Mouse (Mus musculus) MEL (cell line): Measurements from ENCODE around the gene Abhd15. TPM values are rescaled to one million over a fixed set of nuclear protein-coding genes. Genes with fewer than 3 reads are reported as not detected.

Experiments used
- DNase-seq: peaks from one replicate; pipeline ENCODE4 v3.0.0; 2011; ENCODE audit warnings: low read depth, low spot score
- H3K27ac ChIP-seq: 2 replicates; pipeline ENCODE4 v1.5.1; 2012; ENCODE audit warnings: low read depth, mild to moderate bottlenecking, control low read depth, low read length, moderate library complexity; ENCODE audit not compliant: control insufficient read depth
- H3K27me3 ChIP-seq, 2 experiments: fragments of 150-350 bp in 1 of 2; sonication (generic) in 1 of 2; 2 replicates each; pipeline ENCODE4 v1.6.1; 2012; ENCODE audit warnings: low read length in 2 of 2, mild to moderate bottlenecking in 2 of 2, improper control_type of control experiment in 1 of 2, moderate library complexity in 1 of 2; ENCODE audit not compliant: insufficient read depth in 2 of 2, control insufficient read depth in 1 of 2
- H3K36me3 ChIP-seq, 2 experiments: 2 replicates each; pipeline ENCODE4 v1.6.1; 2012 to 2014; ENCODE audit warnings: low read length in 2 of 2, improper control_type of control experiment in 1 of 2, inconsistent platforms in 1 of 2, mild to moderate bottlenecking in 1 of 2; ENCODE audit not compliant: insufficient read depth in 2 of 2, control insufficient read depth in 1 of 2
- H3K4me1 ChIP-seq, 2 experiments: fragments of 150-350 bp in 1 of 2; sonication (generic) in 1 of 2; 2 replicates each; pipeline ENCODE4 v1.6.1; 2012; ENCODE audit warnings: low read length in 2 of 2, improper control_type of control experiment in 1 of 2, mild to moderate bottlenecking in 1 of 2; ENCODE audit not compliant: insufficient read depth in 2 of 2, control insufficient read depth in 1 of 2
- H3K4me3 ChIP-seq, 2 experiments: fragments of 150-350 bp in 1 of 2; sonication (generic) in 1 of 2; 2 replicates each; pipeline ENCODE4 v1.5.1; 2012; ENCODE audit warnings: low read depth in 2 of 2, low read length in 2 of 2, mild to moderate bottlenecking in 2 of 2, moderate library complexity in 2 of 2, control low read depth in 1 of 2, improper control_type of control experiment in 1 of 2; ENCODE audit not compliant: control insufficient read depth in 1 of 2, insufficient read depth in 1 of 2
- H3K79me2 ChIP-seq: 2 replicates; pipeline ENCODE4 v1.6.1; 2012; ENCODE audit warnings: mild to moderate bottlenecking, low read length, moderate library complexity; ENCODE audit not compliant: control insufficient read depth, poor library complexity, insufficient read depth
- H3K9ac ChIP-seq: 2 replicates; pipeline ENCODE4 v1.6.1; 2012; ENCODE audit warnings: low read depth, mild to moderate bottlenecking, control low read depth, low read length, moderate library complexity; ENCODE audit not compliant: control insufficient read depth, poor library complexity, severe bottlenecking
- H3K9me3 ChIP-seq: fragments of 150-350 bp; sonication (generic); replicated peaks from 2 replicates; pipeline ENCODE4 v1.6.1; 2012; ENCODE audit warnings: mild to moderate bottlenecking, low read length, improper control_type of control experiment, moderate library complexity; ENCODE audit not compliant: insufficient read depth
- CHD1 ChIP-seq: IDR thresholded peaks from 2 replicates; pipeline ENCODE4 v1.6.1; 2012; ENCODE audit warnings: low read depth, mild to moderate bottlenecking, inconsistent platforms, low read length, improper control_type of control experiment
- CTCF ChIP-seq, 3 experiments: IDR thresholded peaks in 2 of 3; conservative IDR thresholded peaks in 1 of 3; 2 replicates each; pipeline ENCODE4 v1.5.1; 2011 to 2012; ENCODE audit warnings: low read length in 3 of 3, low read depth in 2 of 3, mild to moderate bottlenecking in 2 of 3, improper control_type of control experiment in 1 of 3, inconsistent platforms in 1 of 3, mixed read lengths in 1 of 3, moderate library complexity in 1 of 3; ENCODE audit not compliant: control insufficient read depth in 1 of 3, insufficient read depth in 1 of 3, poor library complexity in 1 of 3, severe bottlenecking in 1 of 3
- E2F4 ChIP-seq: IDR thresholded peaks from 2 replicates; pipeline ENCODE4 v1.6.1; 2011; ENCODE audit warnings: low read depth, low read length, improper control_type of control experiment, borderline replicate concordance
- ELF1 ChIP-seq: IDR thresholded peaks from 2 replicates; pipeline ENCODE4 v1.6.1; 2014; ENCODE audit warnings: low read depth, mild to moderate bottlenecking, inconsistent platforms, low read length, improper control_type of control experiment, moderate library complexity
- EP300 ChIP-seq, 2 experiments: IDR thresholded peaks; 2 replicates each; pipeline ENCODE4 v1.6.1; 2011; ENCODE audit warnings: improper control_type of control experiment in 2 of 2, low read length in 2 of 2, low read depth in 1 of 2, mild to moderate bottlenecking in 1 of 2
- ETS1 ChIP-seq: IDR thresholded peaks from 2 replicates; pipeline ENCODE4 v1.6.1; 2012; ENCODE audit warnings: low read depth, mild to moderate bottlenecking, inconsistent platforms, low read length, improper control_type of control experiment, moderate library complexity
- GATA1 ChIP-seq: IDR thresholded peaks from 2 replicates; pipeline ENCODE4 v1.6.1; 2011; ENCODE audit warnings: low read depth, low read length, improper control_type of control experiment
- HCFC1 ChIP-seq: IDR thresholded peaks from 2 replicates; pipeline ENCODE4 v1.6.1; 2012; ENCODE audit warnings: low read depth, mild to moderate bottlenecking, inconsistent platforms, low read length, improper control_type of control experiment, moderate library complexity
- MAX ChIP-seq: IDR thresholded peaks from 2 replicates; pipeline ENCODE4 v1.6.1; 2011; ENCODE audit warnings: low read length, improper control_type of control experiment
- MAZ ChIP-seq: IDR thresholded peaks from 2 replicates; pipeline ENCODE4 v1.6.1; 2012; ENCODE audit warnings: low read depth, mild to moderate bottlenecking, inconsistent platforms, low read length, improper control_type of control experiment
- MEF2A ChIP-seq: IDR thresholded peaks from 2 replicates; pipeline ENCODE4 v1.6.1; 2014; ENCODE audit warnings: low read depth, mild to moderate bottlenecking, inconsistent platforms, low read length, improper control_type of control experiment; ENCODE audit not compliant: poor library complexity, insufficient replicate concordance, severe bottlenecking; ENCODE audit errors: extremely low read depth
- MYB ChIP-seq: IDR thresholded peaks from 2 replicates; pipeline ENCODE4 v1.6.1; 2011; ENCODE audit warnings: mild to moderate bottlenecking, low read depth, low read length, improper control_type of control experiment
- NELFE ChIP-seq: IDR thresholded peaks from 2 replicates; pipeline ENCODE4 v1.6.1; 2011; ENCODE audit warnings: low read depth, low read length, improper control_type of control experiment
- NRF1 ChIP-seq: IDR thresholded peaks from 2 replicates; pipeline ENCODE4 v1.6.1; 2014; ENCODE audit warnings: low read depth, mild to moderate bottlenecking, inconsistent platforms, low read length, improper control_type of control experiment, moderate library complexity; ENCODE audit not compliant: poor library complexity, insufficient read depth, severe bottlenecking
- POLR2AphosphoS2 ChIP-seq: IDR thresholded peaks from 2 replicates; pipeline ENCODE4 v1.6.1; 2011; ENCODE audit warnings: low read length, improper control_type of control experiment
- RAD21 ChIP-seq: IDR thresholded peaks from 2 replicates; pipeline ENCODE4 v1.6.1; 2011; ENCODE audit warnings: mild to moderate bottlenecking, low read depth, low read length, improper control_type of control experiment
- SMC3 ChIP-seq: IDR thresholded peaks from 2 replicates; pipeline ENCODE4 v1.6.1; 2011; ENCODE audit warnings: low read depth, low read length, improper control_type of control experiment
- TAL1 ChIP-seq: IDR thresholded peaks from 2 replicates; pipeline ENCODE4 v1.6.1; 2012; ENCODE audit warnings: mild to moderate bottlenecking, inconsistent platforms, low read length, moderate library complexity, mixed read lengths
- ZC3H11A ChIP-seq: IDR thresholded peaks from 2 replicates; pipeline ENCODE4 v1.6.1; 2012; ENCODE audit warnings: low read depth, mild to moderate bottlenecking, inconsistent platforms, low read length, improper control_type of control experiment
- polyA plus RNA-seq, 2 experiments: library from polyadenylated mRNA; stranded (reverse) in 1 of 2; unstranded in 1 of 2; fragments of >175 nt in 1 of 2; fragments of >200 nt in 1 of 2; gene quantifications; 2 replicates each; pipeline versions ENCODE4 v1.2.1 to v1.2.4; 2012; ENCODE audit warnings: low replicate concordance in 2 of 2, low read depth in 1 of 2; ENCODE audit not compliant: insufficient read length in 2 of 2, insufficient read depth in 1 of 2, missing spikeins in 1 of 2
- total RNA-seq: library from RNA; depleted of rRNA; stranded (reverse); fragments of 300-350 nt; gene quantifications from 2 replicates; pipeline ENCODE4 v1.2.3, GENCODE M21; 2012

Abhd15 gene
- total and polyA plus RNA-seq, 3 experiments: 1.7 to 1.9 TPM; not detected in 1

- Histone ChIP-seq H3K4me1 (peaks cover 0 to 9% of the 10 kb centered on the region in 2 experiments; a peak in 2 of 4 replicates), H3K79me2 (peaks cover 50% of the 10 kb centered on the region), H3K9ac (no peak overlapping the region), H3K9me3 (no peaks in the 10 kb centered on the region), H3K36me3 (peaks cover 1 to 5% of the 10 kb centered on the region in 2 experiments; a peak in 2 of 4 replicates), H3K27ac (no peak overlapping the region), H3K27me3 (no peaks in the 10 kb centered on the region), H3K4me3 (no peak overlapping the region)
- peak; percentile 75 for DNase-seq
- TF ChIP-seq SMC3 (peak; percentile 41; the same call in 1 of the 2 replicates), NRF1 (no peak), CTCF (IDR thresholded peaks at IDR 0.05 in 2 of 3, conservative IDR thresholded peaks at IDR 0.05 in 1 of 3; ENCODE audit: control insufficient read depth in 1 of 3, insufficient read depth in 1 of 3, low read depth in 2 of 3, low read length in 3 of 3, poor library complexity in 1 of 3, severe bottlenecking in 1 of 3) (peak; percentile 45 to 68 (median 61))
These were observed 17.6 kb upstream of the Abhd15 start for GRCm38 (mm10) chr11:77497341-77497756.

DNA sequence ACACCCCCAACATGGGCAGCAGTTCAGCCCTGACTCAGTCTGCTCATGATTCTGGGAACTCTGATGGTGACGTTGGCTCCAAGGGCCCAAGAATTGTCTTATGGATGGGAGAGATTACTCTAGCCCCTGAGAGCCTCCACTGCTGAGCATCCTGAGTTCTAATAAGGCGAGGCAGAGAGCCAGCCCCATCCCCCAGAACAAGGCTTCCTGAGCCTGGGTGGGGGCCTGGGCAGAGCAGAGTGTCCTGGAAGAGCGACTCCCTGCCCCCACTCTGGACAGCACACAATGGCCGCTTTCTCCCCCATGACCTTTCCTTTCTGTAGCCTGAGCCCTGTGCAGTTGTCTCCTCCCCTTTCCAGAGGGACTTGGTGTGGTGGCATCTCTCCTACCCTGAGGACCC, 17.1 kb upstream of the Abhd15 start:
- no peaks in the 10 kb centered on the region for H3K9me3 ChIP-seq
- no peak overlapping the region for H3K4me3 ChIP-seq
- peaks cover 47% of the 10 kb centered on the region for H3K79me2 ChIP-seq
- TF ChIP-seq MAZ (no peak), ZC3H11A (no peak), MAX (no peak), RAD21 (no peak), ETS1 (no peak), GATA1 (no peak), MYB (no peak), E2F4 (no peak), MEF2A (no peak), EP300 (IDR thresholded peaks at IDR 0.05; ENCODE audit: low read depth in 1 of 2, low read length in 2 of 2) (no peak), POLR2AphosphoS2 (no peak), CHD1 (no peak), HCFC1 (no peak), NELFE (no peak), TAL1 (no peak), ELF1 (no peak)
- H3K9ac ChIP-seq: no peak overlapping the region
- H3K36me3 ChIP-seq: peaks cover 1 to 5% of the 10 kb centered on the region in 2 experiments; a peak in 2 of 4 replicates
- H3K27ac ChIP-seq: no peak overlapping the region
- DNase-seq: no peak
- H3K27me3 ChIP-seq: no peaks in the 10 kb centered on the region
- H3K4me1 ChIP-seq: peaks cover 0 to 9% of the 10 kb centered on the region in 2 experiments; a peak in 2 of 4 replicates
